Mouse (Mus musculus) lung, adult 2 months (tissue): ENCODE results near the gene Gabrr2.

Experiments used
- CTCF ChIP-seq: fragments of 200-500 bp; IDR thresholded peaks from 2 replicates; pipeline ENCODE4 v1.5.1; 2011; ENCODE audit warnings: mild to moderate bottlenecking, low read length, control low read depth; ENCODE audit not compliant: insufficient read depth
- POLR2A ChIP-seq: fragments of 200-500 bp; IDR thresholded peaks from 2 replicates; pipeline ENCODE4 v1.6.1; 2011; ENCODE audit warnings: low read depth, mild to moderate bottlenecking, control low read depth, low read length, borderline replicate concordance; ENCODE audit errors: extremely low read depth

DNA sequence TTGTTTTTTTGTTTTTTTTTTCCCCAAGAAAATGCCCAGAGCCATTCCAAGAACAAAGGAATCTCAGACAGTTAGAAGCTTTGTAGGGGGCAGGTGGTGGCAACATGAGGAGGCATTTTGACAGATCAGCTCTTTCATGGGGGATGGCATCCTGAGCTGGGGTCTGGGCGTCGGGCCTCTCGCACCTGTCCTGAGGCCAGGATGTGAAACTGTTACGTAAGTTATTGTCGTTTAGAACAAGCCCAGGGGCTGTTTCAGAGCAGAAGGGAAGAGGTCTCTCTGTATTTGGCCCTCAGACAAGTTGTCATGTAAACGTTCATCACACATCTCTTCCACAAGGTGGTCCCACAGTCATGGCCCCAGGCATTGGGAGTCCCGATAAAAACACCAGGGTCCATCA lies 48.0 kb downstream of the Gabrr2 start:
- no peak for TF ChIP-seq CTCF
- no peak for TF ChIP-seq POLR2A
